Mouse (Mus musculus) stomach, embryonic 15.5 days (tissue): ENCODE measurements around the gene Cmss1. TPM values are rescaled to one million over a fixed set of nuclear protein-coding genes. Genes with fewer than 3 reads are reported as not detected.

ENCODE experiments used
- ATAC-seq: fragments of 200-750 bp; cut with Nextera tagmentation; 2 replicates; pipeline ENCODE4 v1.8.0; 2017; ENCODE audit warnings: low read depth, moderate number of reproducible peaks, moderate TSS enrichment; ENCODE audit not compliant: insufficient read depth, low FRiP score
- H3K27ac ChIP-seq: fragments of 300-500 bp; sonication (generic); 2 replicates; pipeline ENCODE4 v1.5.1; 2015; ENCODE audit warnings: mild to moderate bottlenecking, inconsistent platforms
- H3K27me3 ChIP-seq: fragments of 300-500 bp; sonication (generic); replicated peaks from 2 replicates; pipeline ENCODE4 v1.6.1; 2015; ENCODE audit warnings: inconsistent platforms
- H3K36me3 ChIP-seq: fragments of 300-500 bp; sonication (generic); 2 replicates; pipeline ENCODE4 v1.6.1; 2015; ENCODE audit warnings: inconsistent platforms
- H3K4me1 ChIP-seq: fragments of 300-500 bp; sonication (generic); 2 replicates; pipeline ENCODE4 v1.6.1; 2015; ENCODE audit warnings: inconsistent platforms
- H3K4me2 ChIP-seq: fragments of 300-500 bp; sonication (generic); 2 replicates; pipeline ENCODE4 v1.6.1; 2015; ENCODE audit warnings: mild to moderate bottlenecking, inconsistent platforms
- H3K4me3 ChIP-seq: fragments of 300-500 bp; sonication (generic); replicated peaks from 2 replicates; pipeline ENCODE4 v1.5.1; 2015; ENCODE audit warnings: inconsistent platforms
- H3K9ac ChIP-seq: fragments of 300-500 bp; sonication (generic); 2 replicates; pipeline ENCODE4 v1.6.1; 2015; ENCODE audit warnings: inconsistent platforms
- H3K9me3 ChIP-seq: fragments of 300-500 bp; sonication (generic); 2 replicates; pipeline ENCODE4 v1.6.1; 2016; ENCODE audit warnings: inconsistent platforms
- WGBS: fragments of 180-500 bp; shearing (Covaris S2); methylation state at CpG from one replicate; pipeline ENCODE4 v1.1.7; 2015; 5-methylcytosine and 5-hydroxymethylcytosine counted together
- polyA plus RNA-seq: library from polyadenylated mRNA; unstranded; fragments of >200 nt; fragmentation: Nextera tagmentation; extraction: Ambion mirVana; gene quantifications from 2 replicates; pipeline ENCODE4 v1.2.1, GENCODE M21; 2015

The Cmss1 gene
- polyA plus RNA-seq, 1 experiment from 2014 or later: 45.8 TPM

- Histone ChIP-seq H3K4me1 (peaks cover 11% of the 10 kb centered on the region; the same call in 1 of the 2 replicates), H3K27ac (no peak overlapping the region), H3K9me3 (no peaks in the 10 kb centered on the region), H3K36me3 (no peaks in the 10 kb centered on the region), H3K4me2 (no peak overlapping the region), H3K27me3 (no peaks in the 10 kb centered on the region), H3K9ac (no peak overlapping the region), H3K4me3 (no peak overlapping the region)
- no peak for ATAC-seq
- 41% methylated on average over 6 of the region's 6 CpGs for WGBS
Observed at GRCm38 (mm10) chr16:57366141-57366540, 240.5 kb downstream of the Cmss1 start.

GRCm38 (mm10) chr16:57364498-57364897 lies 242.2 kb downstream of the Cmss1 start:
- H3K9ac ChIP-seq: no peak overlapping the region
- 76% methylated on average over 7 of the region's 7 CpGs for WGBS
- H3K9me3 ChIP-seq: no peaks in the 10 kb centered on the region
- H3K27ac ChIP-seq: no peak overlapping the region
- H3K36me3 ChIP-seq: no peaks in the 10 kb centered on the region
- no peak overlapping the region for H3K4me3 ChIP-seq
- 0 out of 2 replicates have a peak, but pooled peaks cover 3% of the 10 kb centered on the region for H3K4me1 ChIP-seq
- no peak overlapping the region for H3K4me2 ChIP-seq
- no peak for ATAC-seq
- no peaks in the 10 kb centered on the region for H3K27me3 ChIP-seq

DNA sequence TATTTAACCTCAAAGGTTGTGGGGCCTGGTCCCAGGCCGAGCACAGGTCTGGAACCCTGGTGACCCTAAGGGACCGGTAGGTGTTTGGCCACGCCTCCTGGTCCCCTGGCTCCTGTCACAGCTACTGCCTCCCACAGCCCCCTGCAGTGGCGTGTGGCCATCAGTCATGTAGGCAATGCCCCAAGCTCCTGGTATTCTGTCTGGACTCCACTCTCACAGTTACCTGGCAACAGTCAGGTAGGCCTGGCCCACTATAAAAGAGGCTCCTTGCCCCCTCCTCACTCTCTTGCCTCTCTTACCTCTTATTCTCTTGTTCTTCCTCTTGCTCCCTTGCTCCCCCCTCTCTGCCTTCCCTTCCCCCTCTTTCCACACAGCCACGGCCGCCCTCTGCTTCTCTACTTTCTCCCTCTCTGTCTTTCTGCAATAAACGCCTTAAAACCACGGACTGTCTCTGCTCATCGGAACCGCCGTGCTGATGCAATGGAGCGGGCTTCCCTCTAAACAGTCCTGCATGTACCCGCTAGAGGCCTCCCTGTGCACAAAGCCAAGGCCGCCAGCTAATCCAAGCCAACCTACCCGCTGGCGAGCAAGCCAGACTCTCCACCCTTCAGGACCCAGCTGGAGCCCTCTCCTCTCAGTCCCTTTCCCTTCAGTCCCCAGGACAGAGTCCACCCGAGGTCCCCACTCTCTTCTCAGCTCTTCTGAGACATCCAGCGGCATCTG lies 243.8 kb downstream of the Cmss1 start:
- H3K4me1 ChIP-seq: 0 out of 2 replicates have a peak, but pooled peaks cover 3% of the 10 kb centered on the region
- H3K9ac ChIP-seq: no peak overlapping the region
- no peaks in the 10 kb centered on the region for H3K36me3 ChIP-seq
- WGBS: 39% methylated on average over 18 of the region's 18 CpGs
- H3K27ac ChIP-seq: no peak overlapping the region
- H3K4me2 ChIP-seq: peak overlapping the region; percentile 37
- no peaks in the 10 kb centered on the region for H3K27me3 ChIP-seq
- no peak overlapping the region for H3K4me3 ChIP-seq
- ATAC-seq: peak; percentile 63; the same call in 1 of the 2 replicates
- no peaks in the 10 kb centered on the region for H3K9me3 ChIP-seq

- Histone ChIP-seq H3K36me3 (no peaks in the 10 kb centered on the region), H3K27me3 (no peaks in the 10 kb centered on the region), H3K4me3 (no peak overlapping the region), H3K4me2 (no peak overlapping the region), H3K4me1 (0 out of 2 replicates have a peak, but pooled peaks cover 3% of the 10 kb centered on the region), H3K9me3 (no peaks in the 10 kb centered on the region), H3K9ac (no peak overlapping the region), H3K27ac (no peak overlapping the region)
- no peak for ATAC-seq
- WGBS: 88% methylated on average over 3 of the region's 3 CpGs
Observed at GRCm38 (mm10) chr16:57360785-57361184, 245.9 kb downstream of the Cmss1 start.

- Histone ChIP-seq H3K4me3 (no peak overlapping the region), H3K9ac (no peak overlapping the region), H3K4me1 (0 out of 2 replicates have a peak, but pooled peaks cover 3% of the 10 kb centered on the region), H3K4me2 (no peak overlapping the region), H3K27ac (no peak overlapping the region), H3K36me3 (no peaks in the 10 kb centered on the region), H3K27me3 (no peaks in the 10 kb centered on the region), H3K9me3 (no peaks in the 10 kb centered on the region)
- ATAC-seq: no peak
- 86% methylated on average over 10 of the region's 10 CpGs for WGBS
Observed at GRCm38 (mm10) chr16:57359251-57359650, 247.4 kb downstream of the Cmss1 start.

DNA sequence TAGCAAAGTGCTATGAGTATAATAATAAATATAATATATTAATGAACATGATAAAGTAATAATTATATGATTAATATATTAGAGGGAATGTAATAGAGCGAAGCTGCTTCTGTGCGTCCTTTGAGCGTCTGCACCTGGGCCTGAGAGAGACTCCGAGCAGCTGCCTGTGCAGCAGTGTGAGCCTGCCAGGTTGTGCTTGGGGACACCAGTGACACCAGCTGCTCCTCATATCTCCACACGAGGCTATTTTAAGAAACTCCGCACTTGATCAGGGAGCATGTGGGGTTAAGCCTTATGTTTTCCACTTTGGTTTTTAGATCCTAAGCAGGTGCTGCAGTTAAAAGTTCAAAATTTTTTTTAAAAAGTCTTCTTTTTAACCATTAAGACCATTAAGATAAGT lies 249.7 kb downstream of the Cmss1 start:
- no peaks in the 10 kb centered on the region for H3K27me3 ChIP-seq
- no peaks in the 10 kb centered on the region for H3K9me3 ChIP-seq
- H3K27ac ChIP-seq: no peak overlapping the region
- no peak overlapping the region for H3K4me2 ChIP-seq
- peaks cover 3% of the 10 kb centered on the region; the same call in 1 of the 2 replicates for H3K4me1 ChIP-seq
- no peak overlapping the region for H3K4me3 ChIP-seq
- no peak overlapping the region for H3K9ac ChIP-seq
- ATAC-seq: no peak
- no peaks in the 10 kb centered on the region for H3K36me3 ChIP-seq
- WGBS: 81% methylated on average over 6 of the region's 6 CpGs

- Histone ChIP-seq H3K4me3 (no peak overlapping the region), H3K36me3 (no peaks in the 10 kb centered on the region), H3K4me2 (no peak overlapping the region), H3K27me3 (no peaks in the 10 kb centered on the region), H3K9ac (no peak overlapping the region), H3K4me1 (peaks cover 3% of the 10 kb centered on the region; the same call in 1 of the 2 replicates), H3K27ac (no peak overlapping the region), H3K9me3 (no peaks in the 10 kb centered on the region)
- WGBS: 70% methylated on average over 6 of the region's 6 CpGs
- no peak for ATAC-seq
Observed at GRCm38 (mm10) chr16:57356454-57356853, 250.2 kb downstream of the Cmss1 start.

DNA sequence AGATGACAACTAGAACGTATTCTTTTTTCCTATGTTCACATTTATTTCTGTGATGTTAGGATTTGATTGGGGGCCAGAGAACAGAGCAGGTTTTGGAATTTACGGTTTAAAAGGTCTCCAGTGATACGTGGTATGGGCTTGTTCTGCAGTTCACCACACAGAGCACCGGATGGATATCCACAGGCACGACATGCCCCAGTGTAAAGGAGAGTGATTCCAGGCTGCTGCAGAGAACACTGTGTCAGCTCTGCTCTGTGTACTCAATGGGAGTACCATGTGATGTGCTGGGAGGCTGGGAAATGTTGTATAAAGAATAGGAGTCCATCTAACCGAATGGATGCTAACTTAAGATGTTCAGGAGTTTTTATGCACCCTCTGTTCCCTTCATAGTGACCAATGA lies 252.7 kb downstream of the Cmss1 start:
- H3K36me3 ChIP-seq: no peaks in the 10 kb centered on the region
- no peaks in the 10 kb centered on the region for H3K9me3 ChIP-seq
- ATAC-seq: no peak
- peaks cover 3% of the 10 kb centered on the region; the same call in 1 of the 2 replicates for H3K4me1 ChIP-seq
- H3K9ac ChIP-seq: no peak overlapping the region
- no peaks in the 10 kb centered on the region for H3K27me3 ChIP-seq
- WGBS: 51% methylated on average over 6 of the region's 6 CpGs
- H3K4me2 ChIP-seq: no peak overlapping the region
- no peak overlapping the region for H3K27ac ChIP-seq
- H3K4me3 ChIP-seq: no peak overlapping the region

- WGBS: 81% methylated on average over 11 of the region's 11 CpGs
- ATAC-seq: no peak
- Histone ChIP-seq H3K4me2 (no peak overlapping the region), H3K9ac (no peak overlapping the region), H3K9me3 (no peaks in the 10 kb centered on the region), H3K4me1 (peaks cover 3% of the 10 kb centered on the region; the same call in 1 of the 2 replicates), H3K27ac (no peak overlapping the region), H3K4me3 (no peak overlapping the region), H3K36me3 (no peaks in the 10 kb centered on the region), H3K27me3 (no peaks in the 10 kb centered on the region)
Observed at GRCm38 (mm10) chr16:57353166-57353721, 253.4 kb downstream of the Cmss1 start.

DNA sequence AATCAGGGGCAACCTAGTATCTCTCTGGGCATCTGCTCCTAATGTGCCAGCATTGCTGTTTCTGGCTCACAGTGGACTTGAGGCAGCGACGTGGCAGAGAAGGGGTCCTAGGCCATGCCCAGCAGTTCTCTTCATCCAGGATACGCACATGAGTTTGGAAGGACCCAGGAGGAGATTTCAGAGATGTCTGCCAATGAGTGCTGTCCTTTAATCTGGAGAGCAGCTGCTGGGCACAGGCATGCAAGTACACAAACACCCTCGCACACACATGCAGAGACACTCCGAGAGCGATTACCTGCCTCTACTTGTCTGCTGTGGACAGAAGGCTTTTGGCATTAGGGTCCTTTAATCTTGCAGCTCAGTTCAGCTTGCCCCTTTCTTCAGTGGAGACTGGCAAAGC lies 253.9 kb downstream of the Cmss1 start, which contains the start of gene Filip1l:
Gene Filip1l, plus strand, starts transcription at position 343 of the 400 bp plus-strand sequence.
- Histone ChIP-seq H3K4me3 (no peak within 1 kb of the TSS), H3K4me2 (no peak within 1 kb of the TSS), H3K27me3 (no peaks in the 10 kb centered on the region), H3K36me3 (no peaks in the 10 kb centered on the region), H3K9ac (no peak within 1 kb of the TSS), H3K9me3 (no peaks in the 10 kb centered on the region), H3K4me1 (peaks cover 3% of the 10 kb centered on the region; the same call in 1 of the 2 replicates), H3K27ac (no peak within 1 kb of the TSS)
- WGBS: 77% methylated on average over 6 of the region's 6 CpGs
- ATAC-seq: no peak

DNA sequence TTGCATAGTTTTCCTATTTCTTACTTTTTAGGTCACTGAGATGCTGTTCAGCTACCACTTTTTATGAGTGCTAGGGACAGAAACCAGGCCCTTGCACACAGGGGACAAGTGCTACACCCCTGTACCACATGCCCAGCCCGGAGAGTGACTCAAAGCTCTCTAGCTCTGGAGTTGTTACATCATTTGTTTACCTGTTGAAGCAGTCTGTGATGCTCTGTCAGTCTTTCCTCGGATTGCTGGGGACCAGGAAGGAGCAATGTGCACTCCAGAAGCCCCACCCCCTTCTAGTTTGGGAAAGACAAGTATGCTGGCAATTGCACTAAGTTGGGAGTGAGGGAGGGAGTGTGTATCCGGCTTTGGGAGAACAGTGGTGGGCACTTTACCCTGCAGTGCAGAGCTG lies 257.0 kb downstream of the Cmss1 start:
- Histone ChIP-seq H3K27ac (no peak overlapping the region), H3K9me3 (no peaks in the 10 kb centered on the region), H3K9ac (no peak overlapping the region), H3K4me1 (peaks cover 3% of the 10 kb centered on the region; the same call in 1 of the 2 replicates), H3K4me2 (no peak overlapping the region), H3K4me3 (no peak overlapping the region), H3K27me3 (no peaks in the 10 kb centered on the region), H3K36me3 (no peaks in the 10 kb centered on the region)
- peak; percentile 63 for ATAC-seq
- WGBS: 28% methylated on average over 3 of the region's 3 CpGs

DNA sequence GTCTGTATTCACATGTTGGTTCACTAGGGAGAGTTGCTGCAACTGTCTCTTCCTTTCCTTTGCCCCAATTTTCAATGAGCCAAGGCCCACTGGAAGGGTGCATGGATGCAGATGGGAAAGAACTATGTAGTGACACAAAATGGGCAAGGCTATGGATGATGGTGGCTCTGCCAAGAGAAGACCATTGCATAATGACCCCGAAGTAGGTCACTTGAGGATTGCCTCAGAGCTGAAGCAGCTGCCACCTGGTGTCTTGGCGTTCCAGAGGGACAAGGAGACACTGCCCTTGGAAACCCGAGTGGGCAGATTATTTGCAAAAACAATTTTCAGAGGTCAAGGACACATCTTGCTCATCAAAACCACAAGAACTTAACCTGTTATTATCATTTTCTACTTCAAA lies 257.6 kb downstream of the Cmss1 start:
- H3K4me2 ChIP-seq: no peak overlapping the region
- H3K36me3 ChIP-seq: no peaks in the 10 kb centered on the region
- no peak overlapping the region for H3K4me3 ChIP-seq
- no peak overlapping the region for H3K27ac ChIP-seq
- peaks cover 3% of the 10 kb centered on the region; the same call in 1 of the 2 replicates for H3K4me1 ChIP-seq
- ATAC-seq: no peak
- H3K9me3 ChIP-seq: no peaks in the 10 kb centered on the region
- 79% methylated on average over 3 of the region's 3 CpGs for WGBS
- no peak overlapping the region for H3K9ac ChIP-seq
- H3K27me3 ChIP-seq: no peaks in the 10 kb centered on the region
